Mouse (Mus musculus): Measurements from ENCODE around the gene Blmh.

GRCm38 (mm10) chr11:76933209-76933608, 8.6 kb downstream of the Blmh start:
- no peak for TF ChIP-seq CTCF (IDR thresholded peaks at IDR 0.05; ENCODE audit: low read depth)
- no peak for TF ChIP-seq EP300 (IDR thresholded peaks at IDR 0.05; ENCODE audit: low read depth)

All from heart, postnatal 0 days (tissue).